ENCODE assay signal across 7 mouse cellular contexts in the genomic region with DNA sequence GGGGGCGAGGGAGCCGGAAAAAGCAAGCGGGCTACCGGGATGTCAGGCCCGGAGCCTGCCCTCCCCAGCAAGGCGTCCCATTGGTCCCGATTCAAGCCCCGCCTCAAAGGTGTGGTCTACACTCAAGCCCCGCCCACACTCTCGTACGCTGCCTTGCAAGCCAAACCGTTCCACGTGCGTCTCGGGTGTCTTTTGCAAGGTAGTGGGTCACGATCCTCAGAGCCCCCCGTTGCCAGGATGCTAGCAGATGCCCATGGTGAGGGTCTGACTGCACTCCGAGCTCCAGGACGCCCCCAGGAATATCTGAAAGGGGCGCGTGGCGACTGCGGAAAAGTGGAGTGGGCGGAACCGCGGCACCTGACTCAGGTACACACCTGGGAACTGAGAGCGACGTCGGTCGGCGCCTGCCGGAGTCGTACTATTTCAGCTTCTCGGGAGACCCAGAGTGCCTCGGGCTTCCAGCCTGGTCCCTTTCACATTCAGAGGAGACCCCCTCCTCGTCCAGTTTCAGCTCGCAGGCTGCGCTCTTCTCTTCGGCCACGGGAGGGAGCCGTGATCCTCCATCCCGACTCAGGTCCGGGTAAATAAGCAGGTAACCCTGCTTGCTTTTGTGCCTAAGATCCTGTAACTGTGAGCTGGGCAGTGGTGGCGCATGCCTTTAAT. TPM values are rescaled to one million over a fixed set of nuclear protein-coding genes. Genes with fewer than 3 reads are reported as not detected.
DNase-seq lines count a peak whose midpoint lies in the region; ATAC-seq and TF ChIP-seq lines count a peak whose summit lies in the region.

TSS of gene Slc12a9 (minus strand) at position 86 of the 663 bp plus-strand sequence.

- no peaks in the 10 kb centered on the region for H3K9me3 ChIP-seq in intestine, postnatal 0 days (ENCODE audit: control insufficient read depth)
- no peaks in the 10 kb centered on the region for H3K9me3 ChIP-seq in midbrain, embryonic 12.5 days

- peak; percentile 86 for ATAC-seq in intestine, postnatal 0 days
- ATAC-seq in midbrain, embryonic 12.5 days (ENCODE audit: low FRiP score, low read depth) = peak; percentile 87

- peak; percentile 92 for DNase-seq in adrenal gland, adult 8-10 months
- DNase-seq in embryo, embryonic 9.5 days (ENCODE audit: extremely low spot score) = peak; percentile 91
- DNase-seq in gastrocnemius, postnatal 4 days (ENCODE audit: low spot score in 2 of 2) = peak; percentile 88 to 95
- DNase-seq in left cerebral cortex, postnatal 4 days = peak; percentile 96

- peak within 1 kb of the TSS; percentile 95 for H3K4me2 ChIP-seq in intestine, postnatal 0 days (replicated peaks; ENCODE audit: low read depth)
- peak within 1 kb of the TSS; percentile 95 for H3K4me2 ChIP-seq in midbrain, embryonic 12.5 days (replicated peaks)

- no peaks in the 10 kb centered on the region; the same call in 1 of the 2 replicates for H3K36me3 ChIP-seq in intestine, postnatal 0 days (ENCODE audit: control insufficient read depth, insufficient read depth)
- H3K36me3 ChIP-seq in midbrain, embryonic 12.5 days = 0 out of 2 replicates have a peak, but pooled peaks cover 3% of the 10 kb centered on the region
- no peaks in the 10 kb centered on the region for H3K36me3 ChIP-seq in small intestine, adult 2 months (ENCODE audit: control insufficient read depth, insufficient read depth, low read length)

- peaks cover 3% of the 10 kb centered on the region; the same call in 1 of the 2 replicates for H3K4me1 ChIP-seq in intestine, postnatal 0 days (replicated peaks; ENCODE audit: control insufficient read depth, insufficient read depth, low read length)
- peaks cover 12% of the 10 kb centered on the region for H3K4me1 ChIP-seq in midbrain, embryonic 12.5 days
- H3K4me1 ChIP-seq in small intestine, adult 2 months (ENCODE audit: control insufficient read depth, insufficient read depth, insufficient read length, low read length) = peaks cover 12% of the 10 kb centered on the region; the same call in 1 of the 2 replicates

- peak within 1 kb of the TSS; percentile 57 for H3K27ac ChIP-seq in intestine, postnatal 0 days (ENCODE audit: low read depth, low read length)
- H3K27ac ChIP-seq in midbrain, embryonic 12.5 days (replicated peaks) = peak within 1 kb of the TSS; percentile 76
- no peak within 1 kb of the TSS for H3K27ac ChIP-seq in small intestine, adult 2 months (ENCODE audit: insufficient read depth, low read depth, low read length)

- TF ChIP-seq POLR2A in small intestine, adult 2 months (IDR thresholded peaks at IDR 0.05; ENCODE audit: low read depth, low read length) = peak; percentile 37

- peak within 1 kb of the TSS; percentile 77 for H3K9ac ChIP-seq in intestine, postnatal 0 days (ENCODE audit: low read depth, low read length)
- peak within 1 kb of the TSS; percentile 85 for H3K9ac ChIP-seq in midbrain, embryonic 12.5 days (replicated peaks)

- no peaks in the 10 kb centered on the region for H3K27me3 ChIP-seq in intestine, postnatal 0 days (replicated peaks; ENCODE audit: control insufficient read depth, insufficient read depth, low read length)
- 0 out of 2 replicates have a peak, but pooled peaks cover 5% of the 10 kb centered on the region for H3K27me3 ChIP-seq in midbrain, embryonic 12.5 days
- H3K27me3 ChIP-seq in small intestine, adult 2 months (ENCODE audit: control insufficient read depth, insufficient read depth, low read length) = no peaks in the 10 kb centered on the region

- WGBS in intestine, postnatal 0 days = under 1% methylated on average over 44 of the region's 44 CpGs
- WGBS in midbrain, embryonic 12.5 days = under 1% methylated on average over 44 of the region's 44 CpGs
- WGBS in small intestine, adult 2 months = under 1% methylated on average over 44 of the region's 44 CpGs

- peak within 1 kb of the TSS; percentile 77 for H3K4me3 ChIP-seq in intestine, postnatal 0 days (ENCODE audit: low read depth, low read length)
- peak within 1 kb of the TSS; percentile 69 for H3K4me3 ChIP-seq in midbrain, embryonic 12.5 days
- peak within 1 kb of the TSS; percentile 94 for H3K4me3 ChIP-seq in small intestine, adult 2 months (ENCODE audit: low read depth, low read length)

- intact Hi-C loops in left cerebral cortex, postnatal 4 days (cut with DNase I) = no loop called here

- TF ChIP-seq CTCF in intestine, postnatal 0 days (IDR thresholded peaks at IDR 0.05; ENCODE audit: low read depth) = peak; percentile 87
- peak; percentile 72 for TF ChIP-seq CTCF in small intestine, adult 2 months (IDR thresholded peaks at IDR 0.05; ENCODE audit: extremely low read depth, insufficient read length, insufficient replicate concordance, low read depth, low read length)

RNA-seq across cellular contexts. Expression of gene Slc12a9, which starts in this region (rescaled TPM):
- total RNA-seq in adrenal gland, adult 8-10 months (2022) = 10 to 100 TPM; 10.2 to 22.1 (median 16.6) TPM
- total RNA-seq in gastrocnemius, postnatal 4 days (2021) = 10 to 100 TPM in 1 of 2 experiments, 1 to 10 TPM in 1; 8.2 to 10.3 TPM
- polyA plus RNA-seq in intestine, postnatal 0 days (2015; fragmentation: Nextera tagmentation; extraction: Ambion mirVana) = 11.8 and 13.4 TPM in 2 replicates
- 10 to 100 TPM; 28.8 to 31.5 TPM for total RNA-seq in left cerebral cortex, postnatal 4 days (2021)
- 22.7 and 22.9 TPM in 2 replicates for polyA plus RNA-seq in midbrain, embryonic 12.5 days (2016; fragmentation: Nextera tagmentation; extraction: Ambion mirVana)
- polyA plus RNA-seq in small intestine, adult 2 months (2012; rRNA removed) = 9.2 and 14.8 TPM in 2 replicates
